ENCODE assay signal across 23 mouse cellular contexts in genomic region chr1:75791509-75791908, GRCm38 (mm10).
"Had no signal": no experiment of that assay in that cellular context is flagged by ENCODE, and none has a peak within 500 bp of the region (broad histone marks: within the 10 kb centered on the region; RNA-seq: fewer than 3 reads in every experiment).

No protein-coding gene starts in this region.

- H3K4me1 ChIP-seq: embryonic facial prominence, embryonic 12.5 days; embryonic facial prominence, embryonic 15.5 days had no signal

- H3K9me3 ChIP-seq: embryonic facial prominence, embryonic 13.5 days; embryonic facial prominence, embryonic 15.5 days had no signal

- H3K36me3 ChIP-seq: embryonic facial prominence, embryonic 10.5 days; embryonic facial prominence, embryonic 12.5 days; embryonic facial prominence, embryonic 13.5 days; embryonic facial prominence, embryonic 15.5 days; forebrain, embryonic 10.5 days; forebrain, embryonic 12.5 days; forebrain, embryonic 15.5 days had no signal

- H3K27ac ChIP-seq: embryonic facial prominence, embryonic 10.5 days; embryonic facial prominence, embryonic 12.5 days; embryonic facial prominence, embryonic 13.5 days; embryonic facial prominence, embryonic 15.5 days; forebrain, embryonic 10.5 days; forebrain, embryonic 12.5 days; forebrain, embryonic 13.5 days; forebrain, embryonic 15.5 days; gastrocnemius, adult 2 months; heart, adult 2 months had no signal

- H3K4me3 ChIP-seq: embryonic facial prominence, embryonic 10.5 days; embryonic facial prominence, embryonic 12.5 days; embryonic facial prominence, embryonic 13.5 days; embryonic facial prominence, embryonic 15.5 days; erythroblast, embryonic 14.5 days; forebrain, embryonic 10.5 days; forebrain, embryonic 12.5 days; forebrain, embryonic 13.5 days; forebrain, embryonic 15.5 days; gastrocnemius, adult 2 months; heart, adult 2 months had no signal

- H3K4me2 ChIP-seq: embryonic facial prominence, embryonic 12.5 days; embryonic facial prominence, embryonic 13.5 days; embryonic facial prominence, embryonic 15.5 days; forebrain, embryonic 12.5 days; forebrain, embryonic 13.5 days; forebrain, embryonic 15.5 days had no signal

- H3K27me3 ChIP-seq: embryonic facial prominence, embryonic 12.5 days; embryonic facial prominence, embryonic 13.5 days; embryonic facial prominence, embryonic 15.5 days; forebrain, embryonic 13.5 days; forebrain, embryonic 15.5 days had no signal

- H3K9ac ChIP-seq: embryonic facial prominence, embryonic 12.5 days; embryonic facial prominence, embryonic 13.5 days; embryonic facial prominence, embryonic 15.5 days; forebrain, embryonic 12.5 days; forebrain, embryonic 13.5 days; forebrain, embryonic 15.5 days; forebrain, postnatal 0 days had no signal

- DNase-seq: cerebellum, adult 9-11 months; cerebellum, postnatal 10 days; cerebellum, postnatal 14 days; cerebellum, postnatal 25 days; cerebellum, postnatal 36 days; embryo, embryonic 11 days; forebrain, postnatal 0 days; gastrocnemius, adult 2 months; gastrocnemius, postnatal 10 days; gastrocnemius, postnatal 14 days; gastrocnemius, postnatal 25 days; gastrocnemius, postnatal 36 days; heart, adult 18-20 months; heart, adult 2 months had no signal
